Mouse (Mus musculus): ENCODE data around the gene Gsdma2. TPM values are rescaled to one million over a fixed set of nuclear protein-coding genes. Genes with fewer than 3 reads are reported as not detected.

Gsdma2 gene
- polyA plus RNA-seq, 1 experiment from 2014 or later: not detected

DNA sequence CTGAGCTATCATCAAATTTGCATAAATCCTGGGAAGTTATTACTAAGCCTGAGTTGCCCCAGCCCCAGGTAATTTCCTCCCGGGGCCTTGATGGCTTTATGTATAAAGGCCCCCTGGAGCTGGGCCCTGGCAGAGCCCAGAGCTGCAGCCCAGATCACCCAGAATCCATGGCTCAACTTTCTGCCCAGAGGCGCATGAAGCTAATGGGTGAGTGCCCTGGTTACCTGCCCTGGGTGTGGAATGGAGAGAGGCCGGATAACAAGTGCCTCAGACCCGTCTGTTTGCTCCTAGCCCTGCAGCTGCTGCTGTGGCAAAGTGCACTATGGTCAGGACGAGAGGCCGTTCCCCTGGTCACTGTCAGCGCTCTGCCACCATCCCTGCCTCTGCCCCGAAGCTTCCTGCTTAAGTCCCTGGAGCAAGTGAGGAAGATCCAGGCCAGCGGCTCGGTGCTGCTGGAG, 54.7 kb downstream of the Gsdma2 start, which contains the start of gene Csf3:
TSS of gene Csf3 (plus strand) at position 51 of the 458 bp plus-strand sequence.
- Histone ChIP-seq H3K4me3 (replicated peaks) (no peak within 1 kb of the TSS), H3K27ac (no peak within 1 kb of the TSS), H3K9me3 (no peaks in the 10 kb centered on the region), H3K9ac (replicated peaks) (no peak within 1 kb of the TSS), H3K4me1 (replicated peaks) (peaks cover 17% of the 10 kb centered on the region), H3K27me3 (peaks cover 8% of the 10 kb centered on the region), H3K36me3 (peaks cover 30% of the 10 kb centered on the region), H3K4me2 (no peak within 1 kb of the TSS)
- WGBS: 40% methylated on average over 10 of the region's 10 CpGs
- ATAC-seq (ENCODE audit: insufficient number of reproducible peaks, insufficient read depth, low FRiP score, low TSS enrichment, low read depth): no peak

DNA sequence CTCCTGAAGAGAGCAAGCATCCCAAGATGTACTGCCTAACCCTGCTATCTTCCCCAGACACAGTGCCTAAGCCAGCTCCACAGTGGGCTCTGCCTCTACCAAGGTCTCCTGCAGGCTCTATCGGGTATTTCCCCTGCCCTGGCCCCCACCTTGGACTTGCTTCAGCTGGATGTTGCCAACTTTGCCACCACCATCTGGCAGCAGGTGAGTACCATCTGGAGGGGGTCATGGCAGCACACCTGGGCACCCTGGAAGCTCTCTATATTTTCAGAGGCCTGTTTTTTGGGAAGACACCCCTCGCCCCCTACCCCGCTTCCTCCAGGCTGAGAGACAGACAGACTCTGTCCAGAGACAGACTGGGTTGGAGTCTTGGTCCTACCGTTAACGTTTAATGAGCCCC, 55.8 kb downstream of the Gsdma2 start:
- H3K9ac ChIP-seq (replicated peaks): no peak overlapping the region
- peaks cover 33% of the 10 kb centered on the region for H3K36me3 ChIP-seq
- H3K4me2 ChIP-seq: no peak overlapping the region
- H3K4me3 ChIP-seq (replicated peaks): no peak overlapping the region
- peaks cover 8% of the 10 kb centered on the region for H3K27me3 ChIP-seq
- no peak for ATAC-seq (ENCODE audit: insufficient number of reproducible peaks, insufficient read depth, low FRiP score, low TSS enrichment, low read depth)
- no peak overlapping the region for H3K27ac ChIP-seq
- H3K4me1 ChIP-seq (replicated peaks): peaks cover 17% of the 10 kb centered on the region
- 61% methylated on average over 5 of the region's 5 CpGs for WGBS
- H3K9me3 ChIP-seq: no peaks in the 10 kb centered on the region

DNA sequence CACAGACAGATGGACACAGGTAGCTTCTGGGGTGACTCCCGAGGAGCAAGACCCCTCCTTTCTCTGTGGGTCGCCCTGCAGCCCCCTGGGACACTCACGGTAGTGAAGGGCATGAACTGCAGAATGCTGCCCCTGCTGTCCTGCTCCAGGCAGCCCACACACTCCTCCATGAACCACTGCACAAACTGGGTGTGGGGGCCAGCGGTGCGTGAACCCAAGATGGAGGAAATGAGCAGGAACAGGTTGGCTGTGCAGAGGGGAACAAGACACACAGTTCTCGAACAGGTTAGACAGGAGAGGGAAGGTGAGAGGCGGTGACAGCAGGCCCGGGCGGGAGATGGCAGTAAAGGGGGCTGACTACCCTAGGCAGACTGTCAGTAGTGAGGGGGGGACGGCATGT, 58.5 kb downstream of the Gsdma2 start:
- no peak overlapping the region for H3K9ac ChIP-seq (replicated peaks)
- no peaks in the 10 kb centered on the region for H3K9me3 ChIP-seq
- peaks cover 60% of the 10 kb centered on the region for H3K36me3 ChIP-seq
- no peak overlapping the region for H3K4me2 ChIP-seq
- no peak overlapping the region for H3K4me3 ChIP-seq (replicated peaks)
- H3K4me1 ChIP-seq (replicated peaks): peaks cover 17% of the 10 kb centered on the region
- no peak overlapping the region for H3K27ac ChIP-seq
- peaks cover 8% of the 10 kb centered on the region for H3K27me3 ChIP-seq
- no peak for ATAC-seq (ENCODE audit: insufficient number of reproducible peaks, insufficient read depth, low FRiP score, low TSS enrichment, low read depth)
- WGBS: 89% methylated on average over 10 of the region's 10 CpGs

Other genes starting within 250 kb of the Gsdma2 start
- gene Pgap3, start 246.3 kb upstream of the Gsdma2 start, polyA plus RNA-seq (2016; fragmentation: Nextera tagmentation; extraction: Ambion mirVana): 7.9 and 9.7 TPM in 2 replicates
- 40.8 and 45.7 TPM in 2 replicates for gene Erbb2, start 234.3 kb upstream of the Gsdma2 start, polyA plus RNA-seq (2016; fragmentation: Nextera tagmentation; extraction: Ambion mirVana)
- gene Mien1, start 207.8 kb upstream of the Gsdma2 start, polyA plus RNA-seq (2016; fragmentation: Nextera tagmentation; extraction: Ambion mirVana): 74.4 and 79.8 TPM in 2 replicates
- gene Grb7, start 200.4 kb upstream of the Gsdma2 start, polyA plus RNA-seq (2016; fragmentation: Nextera tagmentation; extraction: Ambion mirVana): 5.1 and 5.4 TPM in 2 replicates
- gene Ikzf3, start 100.7 kb upstream of the Gsdma2 start, polyA plus RNA-seq (2016; fragmentation: Nextera tagmentation; extraction: Ambion mirVana): 0.45 and 0.54 TPM in 2 replicates
- gene Zpbp2, start 95.7 kb upstream of the Gsdma2 start, polyA plus RNA-seq (2016; fragmentation: Nextera tagmentation; extraction: Ambion mirVana): 0.65 TPM in 1 of 2 replicates, not detected in the other
- 58.2 and 63.1 TPM in 2 replicates for gene Ormdl3, start 59.4 kb upstream of the Gsdma2 start, polyA plus RNA-seq (2016; fragmentation: Nextera tagmentation; extraction: Ambion mirVana)
- not detected in 2 replicates for gene Lrrc3c, start 48.5 kb upstream of the Gsdma2 start, polyA plus RNA-seq (2016; fragmentation: Nextera tagmentation; extraction: Ambion mirVana)
- gene Gm12355, start 21.1 kb upstream of the Gsdma2 start, polyA plus RNA-seq (2016; fragmentation: Nextera tagmentation; extraction: Ambion mirVana): 1.2 and 1.3 TPM in 2 replicates
- not detected in 2 replicates for gene Gsdma3, start 20.4 kb upstream of the Gsdma2 start, polyA plus RNA-seq (2016; fragmentation: Nextera tagmentation; extraction: Ambion mirVana)
- gene Gsdma, start 17.6 kb downstream of the Gsdma2 start, polyA plus RNA-seq (2016; fragmentation: Nextera tagmentation; extraction: Ambion mirVana): not detected in 2 replicates
- 247 and 258 TPM in 2 replicates for gene Psmd3, start 35.8 kb downstream of the Gsdma2 start, polyA plus RNA-seq (2016; fragmentation: Nextera tagmentation; extraction: Ambion mirVana)
- not detected in 2 replicates for gene Csf3, start 54.5 kb downstream of the Gsdma2 start, polyA plus RNA-seq (2016; fragmentation: Nextera tagmentation; extraction: Ambion mirVana)
- 74.4 and 79.3 TPM in 2 replicates for gene Med24, start 82.7 kb downstream of the Gsdma2 start, polyA plus RNA-seq (2016; fragmentation: Nextera tagmentation; extraction: Ambion mirVana)
- 22.3 and 24.9 TPM in 2 replicates for gene Thra, start 93.9 kb downstream of the Gsdma2 start, polyA plus RNA-seq (2016; fragmentation: Nextera tagmentation; extraction: Ambion mirVana)
- 0.79 and 1.0 TPM in 2 replicates for gene Nr1d1, start 128.6 kb downstream of the Gsdma2 start, polyA plus RNA-seq (2016; fragmentation: Nextera tagmentation; extraction: Ambion mirVana)
- gene Msl1, start 148.8 kb downstream of the Gsdma2 start, polyA plus RNA-seq (2016; fragmentation: Nextera tagmentation; extraction: Ambion mirVana): 32.7 and 35.3 TPM in 2 replicates
- gene Casc3, start 158.1 kb downstream of the Gsdma2 start, polyA plus RNA-seq (2016; fragmentation: Nextera tagmentation; extraction: Ambion mirVana): 48.1 and 54.1 TPM in 2 replicates
- gene Rapgefl1, start 190.0 kb downstream of the Gsdma2 start, polyA plus RNA-seq (2016; fragmentation: Nextera tagmentation; extraction: Ambion mirVana): 2.5 and 3.3 TPM in 2 replicates
- 5.6 and 5.8 TPM in 2 replicates for gene Wipf2, start 216.9 kb downstream of the Gsdma2 start, polyA plus RNA-seq (2016; fragmentation: Nextera tagmentation; extraction: Ambion mirVana)